Mouse (Mus musculus) 416B (cell line): Measurements from ENCODE around the gene Lrr1.
"Not testable (repeated sequence)": the region's sequence is repeated elsewhere in the genome, so short reads cannot be mapped to it uniquely, and the experiment has no call there.

ENCODE experiments used
- DNase-seq: peaks from one replicate; pipeline ENCODE4 v3.0.0; 2011; ENCODE audit warnings: low read depth

The Lrr1 gene

GRCm38 (mm10) chr12:69163586-69163985, 5.0 kb upstream of the Lrr1 start:
- DNase-seq: not testable (repeated sequence)

- peak; percentile 52 for DNase-seq
These were observed 3.7 kb upstream of the Lrr1 start for GRCm38 (mm10) chr12:69164904-69165303.

- DNase-seq: not testable (repeated sequence)
These were observed 1.6 kb upstream of the Lrr1 start for GRCm38 (mm10) chr12:69166861-69167581.

GRCm38 (mm10) chr12:69167656-69168460, 756 bp upstream of the Lrr1 start:
- DNase-seq: no peak

- no peak for DNase-seq
These were observed 2.7 kb downstream of the Lrr1 start for GRCm38 (mm10) chr12:69171307-69171706.

- no peak for DNase-seq
These were observed 7.4 kb downstream of the Lrr1 start for GRCm38 (mm10) chr12:69175975-69176374.

- no peak for DNase-seq
These were observed 8.9 kb downstream of the Lrr1 start for GRCm38 (mm10) chr12:69177526-69177925.

- no peak for DNase-seq
These were observed 10.8 kb downstream of the Lrr1 start for GRCm38 (mm10) chr12:69179371-69179770.

- no peak for DNase-seq
These were observed 13.2 kb downstream of the Lrr1 start for GRCm38 (mm10) chr12:69181800-69182199.

- DNase-seq: peak; percentile 98
These were observed 15.1 kb downstream of the Lrr1 start, which contains the start of the genes Rpl36al and Mgat2 for GRCm38 (mm10) chr12:69183583-69184308. Gene Rpl36al (minus strand): TSS chr12:69184083. Gene Mgat2 (plus strand): TSS chr12:69184157.

- peak; percentile 59 for DNase-seq
These were observed 16.0 kb downstream of the Lrr1 start for GRCm38 (mm10) chr12:69184342-69185295.

GRCm38 (mm10) chr12:69185371-69185770, 16.8 kb downstream of the Lrr1 start:
- DNase-seq: no peak

- no peak for DNase-seq
These were observed 18.3 kb downstream of the Lrr1 start for GRCm38 (mm10) chr12:69186811-69187471.

- DNase-seq: no peak
These were observed 21.5 kb downstream of the Lrr1 start for GRCm38 (mm10) chr12:69190074-69190473.

- DNase-seq: peak; percentile 43
These were observed 21.9 kb downstream of the Lrr1 start for GRCm38 (mm10) chr12:69190522-69190921.

GRCm38 (mm10) chr12:69191396-69191795, 22.8 kb downstream of the Lrr1 start:
- DNase-seq: no peak

GRCm38 (mm10) chr12:69192637-69193036, 24.0 kb downstream of the Lrr1 start:
- DNase-seq: no peak

- DNase-seq: peak; percentile 82
These were observed 28.1 kb downstream of the Lrr1 start, which contains the start of gene Gm49383 for GRCm38 (mm10) chr12:69196444-69197377. Gene Gm49383 (minus strand): TSS chr12:69197104.

- peak; percentile 57 for DNase-seq
These were observed 29.0 kb downstream of the Lrr1 start for GRCm38 (mm10) chr12:69197378-69198163.
